Mouse (Mus musculus): Measurements from ENCODE around the gene Per3. TPM values are rescaled to one million over a fixed set of nuclear protein-coding genes. Genes with fewer than 3 reads are reported as not detected.
"Not testable (repeated sequence)": the region's sequence is repeated elsewhere in the genome, so short reads cannot be mapped to it uniquely, and the experiment has no call there.

Per3 gene
- total RNA-seq, 2 experiments from 2014 or later: 10.4 to 11.2 TPM

GRCm38 (mm10) chr4:151036521-151036920 lies 7.9 kb downstream of the Per3 start:
- no peak for ATAC-seq (replicated peaks; ENCODE audit: poor library complexity, severe bottlenecking)

GRCm38 (mm10) chr4:151027001-151027400 lies 17.5 kb downstream of the Per3 start:
- peak; percentile 70 for ATAC-seq (replicated peaks; ENCODE audit: poor library complexity, severe bottlenecking)

- ATAC-seq (replicated peaks; ENCODE audit: poor library complexity, severe bottlenecking): no peak
Measured at GRCm38 (mm10) chr4:151024152-151024551, 20.3 kb downstream of the Per3 start.

GRCm38 (mm10) chr4:151017356-151017755 lies 27.1 kb downstream of the Per3 start:
- not testable (repeated sequence) for ATAC-seq (replicated peaks; ENCODE audit: poor library complexity, severe bottlenecking)

- ATAC-seq (replicated peaks; ENCODE audit: poor library complexity, severe bottlenecking): no peak
Measured at GRCm38 (mm10) chr4:151015946-151016345, 28.5 kb downstream of the Per3 start.

GRCm38 (mm10) chr4:151010316-151010715 lies 34.1 kb downstream of the Per3 start:
- ATAC-seq (replicated peaks; ENCODE audit: poor library complexity, severe bottlenecking): no peak

- peak; percentile 66 for ATAC-seq (replicated peaks; ENCODE audit: poor library complexity, severe bottlenecking)
Measured at GRCm38 (mm10) chr4:151006945-151007344, 37.5 kb downstream of the Per3 start.

GRCm38 (mm10) chr4:151005656-151006318 lies 38.7 kb downstream of the Per3 start:
- ATAC-seq (replicated peaks; ENCODE audit: poor library complexity, severe bottlenecking): peak; percentile 89

GRCm38 (mm10) chr4:151001397-151001796 lies 43.1 kb downstream of the Per3 start:
- no peak for ATAC-seq (replicated peaks; ENCODE audit: poor library complexity, severe bottlenecking)

GRCm38 (mm10) chr4:150998626-150999025 lies 45.8 kb downstream of the Per3 start:
- ATAC-seq (replicated peaks; ENCODE audit: poor library complexity, severe bottlenecking): no peak

GRCm38 (mm10) chr4:150996797-150997196 lies 47.7 kb downstream of the Per3 start, which contains the start of gene Uts2:
Gene Uts2, plus strand, starts transcription at chr4:150997097.
- ATAC-seq (replicated peaks; ENCODE audit: poor library complexity, severe bottlenecking): no peak

GRCm38 (mm10) chr4:150990148-150990547 lies 54.3 kb downstream of the Per3 start:
- ATAC-seq (replicated peaks; ENCODE audit: poor library complexity, severe bottlenecking): peak; percentile 42; the same call in 1 of the 2 replicates

GRCm38 (mm10) chr4:150980153-150980552 lies 64.3 kb downstream of the Per3 start:
- no peak for ATAC-seq (replicated peaks; ENCODE audit: poor library complexity, severe bottlenecking)

- ATAC-seq (replicated peaks; ENCODE audit: poor library complexity, severe bottlenecking): no peak
Measured at GRCm38 (mm10) chr4:150979455-150979854, 65.0 kb downstream of the Per3 start.

GRCm38 (mm10) chr4:150978156-150978910 lies 66.1 kb downstream of the Per3 start:
- ATAC-seq (replicated peaks; ENCODE audit: poor library complexity, severe bottlenecking): no peak

- ATAC-seq (replicated peaks; ENCODE audit: poor library complexity, severe bottlenecking): no peak
Measured at GRCm38 (mm10) chr4:150975145-150975544, 69.3 kb downstream of the Per3 start.

GRCm38 (mm10) chr4:150973264-150973663 lies 71.2 kb downstream of the Per3 start:
- no peak for ATAC-seq (replicated peaks; ENCODE audit: poor library complexity, severe bottlenecking)

GRCm38 (mm10) chr4:150968956-150969355 lies 75.5 kb downstream of the Per3 start:
- no peak for ATAC-seq (replicated peaks; ENCODE audit: poor library complexity, severe bottlenecking)

GRCm38 (mm10) chr4:150966556-150966955 lies 77.9 kb downstream of the Per3 start:
- ATAC-seq (replicated peaks; ENCODE audit: poor library complexity, severe bottlenecking): no peak; the same call in 1 of the 2 replicates

GRCm38 (mm10) chr4:150965555-150965951 lies 78.9 kb downstream of the Per3 start:
- ATAC-seq (replicated peaks; ENCODE audit: poor library complexity, severe bottlenecking): no peak

Data from granulocyte monocyte progenitor cell, adult 5-6 weeks (primary cell).